Mouse (Mus musculus): ENCODE measurements around the gene Fam184b.

The Fam184b gene

DNA sequence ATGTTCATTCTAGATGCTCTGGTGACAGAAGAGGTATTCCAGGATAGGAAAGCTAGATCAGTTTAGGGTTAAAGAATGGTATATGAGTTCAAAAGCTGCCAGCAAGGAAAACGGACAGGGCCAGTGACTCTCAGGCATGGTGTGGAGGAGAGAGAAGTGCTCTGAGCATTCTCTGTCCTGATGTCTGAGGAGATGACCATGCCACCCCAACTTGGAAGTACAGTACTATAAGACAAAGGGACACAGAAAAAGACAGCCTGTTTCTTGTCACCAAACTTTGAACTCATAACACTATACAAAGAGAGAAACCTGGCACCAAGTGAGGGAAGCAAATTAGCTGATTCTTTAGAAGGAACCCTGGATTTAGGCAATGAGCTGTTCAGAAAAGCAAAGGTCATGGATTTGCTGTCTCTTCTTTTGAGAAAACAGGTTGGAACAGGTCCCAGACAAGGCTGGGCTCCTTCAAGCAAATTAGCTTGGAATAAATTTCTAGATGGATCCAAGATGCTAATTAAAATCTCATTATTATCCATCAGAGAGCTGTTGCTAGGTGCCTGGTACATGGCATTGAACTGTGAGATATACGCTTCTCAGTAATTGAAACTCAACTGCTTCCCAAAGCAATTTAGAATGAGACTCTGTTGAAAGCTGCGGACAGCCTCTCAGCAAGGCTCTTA is 43.9 kb downstream of the Fam184b start:
- DNase-seq (ENCODE audit: low spot score in 2 of 2) = peak; percentile 40 to 58

DNA sequence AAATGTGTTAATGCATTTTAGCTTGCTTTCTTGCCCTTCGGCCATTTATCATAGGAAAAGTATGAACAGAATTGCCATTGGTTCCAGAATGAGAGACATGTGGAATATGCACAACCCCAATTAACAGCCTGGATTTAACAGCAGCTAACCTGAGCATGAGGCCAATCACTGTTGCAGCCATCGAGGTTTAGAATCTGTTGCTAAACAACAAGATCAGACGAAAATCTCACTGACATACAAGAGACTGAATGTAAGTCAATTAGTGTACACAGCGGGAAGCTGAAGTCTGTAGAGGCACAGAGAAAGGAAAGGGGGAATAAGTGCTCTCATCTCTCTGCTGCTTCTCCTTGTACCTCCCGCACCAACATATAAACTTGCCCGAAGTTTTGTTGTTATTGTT is 46.1 kb downstream of the Fam184b start:
- DNase-seq (ENCODE audit: low spot score in 2 of 2) = no peak

DNA sequence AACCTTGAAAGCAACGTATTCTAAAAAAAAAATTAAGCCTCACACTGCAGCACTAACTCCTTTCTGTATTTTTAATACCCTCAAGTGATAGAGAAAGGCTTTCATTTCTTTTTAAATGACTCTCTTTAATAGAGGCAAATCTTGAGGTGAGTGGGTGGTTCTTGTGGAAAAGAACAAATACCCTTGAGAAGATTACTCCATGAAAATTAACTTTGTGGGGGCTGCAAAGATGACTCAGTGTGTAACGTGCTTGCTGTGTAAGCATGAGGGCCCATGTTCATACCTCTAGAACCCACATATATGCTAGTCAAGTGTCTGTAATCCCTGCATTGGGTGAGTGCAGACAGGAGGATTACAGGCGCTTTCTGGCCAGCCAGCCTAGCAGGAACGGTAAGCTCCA is 49.3 kb downstream of the Fam184b start:
- DNase-seq (ENCODE audit: low spot score in 2 of 2) = peak; percentile 22 to 79

DNA sequence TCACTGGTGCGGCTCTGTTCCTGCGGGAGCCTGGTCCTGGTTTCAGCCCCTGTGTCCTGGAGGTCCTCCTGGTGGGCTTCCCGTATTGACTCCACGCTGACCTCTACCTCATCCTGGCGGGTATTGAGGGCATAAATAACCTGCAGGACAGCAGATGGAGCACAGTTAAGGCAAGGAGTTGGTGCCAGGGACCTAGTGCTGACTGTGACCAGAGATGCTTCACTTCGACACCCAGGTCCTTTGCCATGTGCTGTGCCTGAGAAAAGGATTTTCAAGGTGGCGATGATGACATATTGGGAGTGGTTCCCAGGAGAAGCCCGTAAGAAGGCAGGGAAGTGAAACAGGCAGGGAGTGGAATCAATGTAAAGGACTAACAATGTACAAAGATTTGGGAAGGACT is 54.8 kb downstream of the Fam184b start:
- DNase-seq (ENCODE audit: low spot score in 2 of 2) = no peak

DNA sequence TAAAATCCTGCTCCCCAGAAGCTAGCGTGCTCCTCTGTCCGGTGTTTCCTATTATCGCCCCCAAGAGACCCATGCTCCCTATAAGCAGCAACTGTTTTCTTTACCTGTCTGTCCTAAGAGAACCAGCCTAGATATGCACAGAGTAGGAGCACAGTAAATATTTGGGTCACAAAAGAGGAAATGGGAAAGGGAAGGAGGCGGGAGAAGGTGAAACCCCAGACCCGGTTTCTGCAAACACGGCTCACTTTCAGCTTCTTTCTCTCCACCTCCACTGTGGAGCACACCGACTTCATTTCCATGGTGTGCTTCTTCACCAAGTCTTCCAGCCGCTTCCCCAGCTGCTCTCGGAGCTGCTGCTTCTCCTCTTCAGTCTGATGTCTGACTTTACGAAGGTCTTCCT is 59.1 kb downstream of the Fam184b start:
- DNase-seq (ENCODE audit: low spot score in 2 of 2) = no peak

DNA sequence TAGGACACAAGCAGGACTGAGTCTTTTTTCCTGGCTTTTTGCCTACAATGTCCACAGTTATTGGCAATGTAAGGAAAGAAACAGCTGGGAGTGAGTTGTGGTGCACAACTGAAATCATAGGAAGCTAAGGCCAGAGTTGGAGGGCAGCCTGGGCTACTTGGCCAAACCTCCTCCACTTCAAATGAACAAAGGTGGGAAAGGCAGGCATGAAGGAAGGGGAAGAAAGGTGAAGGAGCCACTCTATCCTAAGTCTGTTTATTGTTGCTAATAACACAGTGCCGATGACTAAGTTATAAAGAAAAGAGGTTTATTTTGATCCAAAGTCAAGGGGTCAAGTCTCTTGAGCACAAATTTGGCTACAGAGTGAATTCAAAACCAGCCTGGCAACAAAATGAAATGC is 62.0 kb downstream of the Fam184b start:
- no peak for DNase-seq (ENCODE audit: low spot score in 2 of 2)

DNA sequence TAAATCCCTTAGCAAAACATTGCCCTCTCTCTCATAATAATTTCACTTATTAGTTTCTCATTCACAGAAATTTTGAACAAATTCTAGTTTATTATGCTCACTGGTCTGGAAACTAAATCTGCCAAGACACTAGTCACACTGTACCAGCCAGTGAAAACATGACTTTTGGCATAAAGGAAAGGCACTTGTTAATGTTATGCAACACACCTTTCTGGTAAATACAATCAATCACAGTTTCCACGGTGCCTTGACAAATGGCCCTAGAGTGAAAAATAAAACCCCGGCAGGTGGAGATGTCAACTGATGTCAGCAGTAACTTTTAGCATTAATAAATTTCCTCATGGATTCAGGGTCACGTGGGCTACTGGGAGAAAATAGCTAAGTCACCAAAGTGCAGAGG is 62.7 kb downstream of the Fam184b start:
- DNase-seq (ENCODE audit: low spot score in 2 of 2) = no peak

DNA sequence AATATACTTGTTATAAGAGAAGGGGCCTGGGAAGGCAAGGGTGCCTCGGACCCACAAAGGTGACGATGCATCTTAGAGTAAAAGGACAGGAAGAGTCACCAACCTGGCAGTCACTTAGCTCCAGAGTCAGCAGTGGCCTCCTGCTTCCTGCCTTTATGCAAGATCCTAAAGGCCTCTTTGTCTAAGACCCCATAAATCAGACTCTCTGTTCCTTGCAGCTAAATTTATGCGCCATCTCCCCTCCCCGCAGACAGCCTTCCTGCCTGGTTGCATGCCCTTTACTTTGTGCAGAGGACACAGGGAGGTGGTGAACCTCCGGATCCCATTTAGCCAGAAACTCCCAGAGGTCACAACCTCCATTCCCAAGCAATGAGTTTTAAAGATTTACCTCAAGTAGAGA is 66.6 kb downstream of the Fam184b start:
- no peak for DNase-seq (ENCODE audit: low spot score in 2 of 2)

DNA sequence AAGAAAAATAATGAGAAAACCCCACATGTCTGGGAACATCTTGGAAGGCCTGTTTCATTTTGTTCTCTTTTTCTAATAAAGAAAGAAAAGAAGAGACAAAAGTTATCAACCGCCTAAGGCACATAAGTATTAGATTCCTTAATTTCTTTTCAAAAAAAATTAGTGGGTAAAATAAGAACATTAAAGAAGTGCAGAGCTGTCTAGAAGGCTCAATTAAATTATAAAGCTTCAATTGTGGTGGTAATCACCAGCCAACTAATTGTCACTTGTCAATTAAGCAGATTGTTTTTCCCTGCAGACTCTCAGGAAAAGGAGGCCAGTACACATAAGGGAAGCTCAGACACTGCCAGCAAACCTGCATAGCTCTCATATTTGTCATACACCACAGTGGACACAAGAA is 73.6 kb downstream of the Fam184b start:
- DNase-seq (ENCODE audit: low spot score in 2 of 2) = no peak

DNA sequence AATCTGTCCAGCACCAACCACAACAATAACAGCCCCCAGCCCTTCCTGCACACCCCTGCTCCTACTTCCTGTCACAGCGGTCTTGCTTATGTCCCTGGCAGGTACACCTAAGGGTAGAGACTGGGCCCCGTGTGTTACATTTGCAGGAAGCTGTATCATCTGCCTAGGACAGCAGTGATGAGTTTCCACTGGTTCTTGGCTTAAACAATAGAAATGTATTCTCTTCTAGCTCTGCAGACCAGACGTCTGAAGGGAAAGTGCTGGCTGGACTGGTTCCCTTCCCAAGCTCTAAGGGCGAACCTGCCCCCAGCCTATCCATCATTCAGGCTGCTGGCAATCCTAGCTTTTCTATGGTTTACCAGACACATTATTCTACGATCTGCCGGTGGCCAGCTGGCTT is 75.4 kb downstream of the Fam184b start:
- DNase-seq (ENCODE audit: low spot score in 2 of 2) = no peak

DNA sequence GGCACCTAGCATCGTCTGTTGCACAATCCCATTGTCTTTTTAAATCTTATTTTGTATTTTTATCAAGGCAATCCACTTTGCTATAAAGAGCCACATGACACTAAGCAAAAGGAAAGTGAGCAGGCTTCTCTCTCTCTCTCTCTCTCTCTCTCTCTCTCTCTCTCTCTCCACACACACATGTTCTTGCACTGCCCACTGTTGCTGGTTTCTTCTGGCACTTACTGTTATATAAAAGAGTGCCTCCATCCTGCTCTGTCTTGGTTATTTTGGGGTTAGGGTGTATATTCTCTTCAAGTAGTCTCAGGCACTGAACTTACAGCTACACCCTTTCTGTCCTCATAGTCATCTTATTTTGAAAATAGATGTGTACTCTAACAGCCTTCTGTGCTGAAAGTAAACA is 89.8 kb downstream of the Fam184b start:
- DNase-seq (ENCODE audit: low spot score in 2 of 2) = no peak

DNA sequence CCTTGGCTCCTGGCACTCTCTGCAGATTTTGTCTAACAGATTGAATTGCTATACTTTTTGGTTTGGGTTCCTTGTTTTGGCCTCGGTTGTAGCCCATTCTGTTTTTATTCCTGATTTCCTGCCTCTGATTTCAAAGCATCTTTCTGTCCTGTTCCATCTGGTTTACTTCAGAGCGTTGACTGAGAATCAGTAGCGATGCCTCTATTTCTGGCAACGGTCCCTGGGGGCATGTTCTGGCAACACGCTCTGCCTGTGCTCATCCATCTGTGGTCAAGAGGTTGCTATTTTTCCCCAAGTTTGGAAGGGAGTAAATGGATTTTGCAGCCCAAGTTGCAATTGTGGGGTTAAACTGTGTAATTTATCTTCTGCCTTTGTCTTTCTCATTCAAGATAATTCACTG is 96.0 kb downstream of the Fam184b start:
- DNase-seq (ENCODE audit: low spot score in 2 of 2) = no peak

DNA sequence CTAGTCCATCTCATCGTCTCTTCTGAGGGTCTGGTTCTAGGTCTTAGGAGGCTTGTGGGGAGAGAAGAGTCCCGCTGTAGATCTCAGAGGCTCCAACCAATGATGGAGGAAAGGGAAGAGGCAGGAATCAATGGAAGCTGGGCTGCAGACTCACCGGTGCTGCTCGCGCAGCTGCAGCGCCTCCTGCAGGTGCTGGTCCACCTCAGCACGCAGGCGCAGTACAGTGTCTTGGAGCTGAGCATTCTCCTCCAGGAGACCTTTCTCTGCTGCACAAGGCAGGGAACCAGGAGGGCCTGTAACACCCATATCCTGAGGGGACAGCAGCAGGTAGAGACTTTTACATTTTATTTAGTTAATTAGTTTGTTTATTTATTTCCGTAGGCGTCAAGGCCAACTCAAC is 99.9 kb downstream of the Fam184b start:
- no peak for DNase-seq (ENCODE audit: low spot score in 2 of 2)

DNA sequence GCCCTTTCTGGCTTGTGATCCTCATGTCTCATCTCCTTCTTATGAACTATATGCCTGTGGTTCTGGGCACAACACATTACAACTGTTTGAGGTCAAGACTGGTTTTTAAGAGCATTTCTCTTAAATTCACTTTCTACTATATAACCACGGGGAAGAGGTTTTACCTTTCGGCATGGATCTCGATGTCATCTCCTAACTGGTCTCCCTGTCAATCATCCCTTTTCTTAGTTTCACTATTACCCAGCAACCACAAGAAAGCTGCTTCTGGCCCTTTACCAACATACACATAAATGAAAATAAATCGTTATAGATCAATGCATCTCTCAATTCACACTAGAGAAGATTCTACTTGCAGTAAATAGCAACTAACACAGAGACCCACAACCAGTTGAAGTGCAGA is 104.2 kb downstream of the Fam184b start:
- no peak for DNase-seq (ENCODE audit: low spot score in 2 of 2)

DNA sequence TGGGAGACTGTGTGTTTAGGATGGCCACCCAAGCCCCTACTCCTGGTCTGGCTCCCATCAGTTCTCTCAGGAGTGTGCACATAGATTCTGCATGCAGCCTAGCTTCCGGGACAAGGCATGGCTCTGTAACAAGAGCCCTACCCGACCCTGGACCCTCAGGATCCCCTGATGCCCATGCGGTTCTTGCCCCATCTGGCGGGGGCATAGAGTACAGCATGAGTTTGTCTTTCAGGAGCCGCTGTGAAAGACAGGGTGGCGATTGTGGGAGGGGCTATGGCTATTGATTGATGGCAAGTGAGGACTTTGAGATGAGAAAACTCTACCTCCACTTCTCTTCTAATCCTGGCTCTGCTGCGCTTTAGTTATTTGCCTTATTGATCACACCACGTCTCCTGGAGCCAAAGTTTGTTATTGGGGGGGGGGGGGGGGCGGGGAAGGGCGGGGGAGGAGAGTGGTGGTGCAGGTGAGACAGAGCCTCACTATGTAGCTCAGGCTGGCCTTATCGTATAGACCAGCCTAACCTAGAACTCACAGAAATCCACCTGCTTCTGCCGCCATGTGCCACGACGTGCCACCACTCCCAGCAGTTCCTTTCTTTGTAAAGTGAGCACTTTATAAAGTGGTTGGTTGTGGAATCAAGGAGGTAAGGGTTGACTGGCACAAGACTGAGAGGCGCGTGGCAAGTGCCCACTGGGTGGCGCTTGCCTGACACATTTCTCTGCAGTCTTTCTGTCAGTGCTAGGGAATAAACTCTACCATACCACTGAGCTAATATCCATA is 104.9 kb downstream of the Fam184b start:
- peak; percentile 27 to 78 for DNase-seq (ENCODE audit: low spot score in 2 of 2)

DNA sequence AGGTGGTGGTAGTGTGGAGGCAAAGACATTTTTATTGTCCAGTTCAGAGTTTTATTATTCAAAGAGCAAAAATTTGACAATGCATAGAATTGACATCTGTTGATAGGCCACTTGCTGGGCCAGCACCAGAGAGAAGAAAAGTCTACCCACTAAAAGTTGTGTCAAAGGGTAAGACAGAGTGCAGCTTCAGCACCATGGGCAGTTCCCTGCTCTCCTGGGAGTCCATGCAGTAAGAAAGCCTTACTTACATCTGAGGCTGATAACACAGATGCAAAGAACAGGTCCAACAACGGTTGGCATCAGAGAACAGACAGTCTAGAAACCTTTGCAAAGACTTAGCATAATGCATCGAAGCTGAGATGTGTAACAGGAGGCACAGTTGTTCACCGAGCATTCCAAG is 109.7 kb downstream of the Fam184b start:
- no peak for DNase-seq (ENCODE audit: low spot score in 2 of 2)

DNA sequence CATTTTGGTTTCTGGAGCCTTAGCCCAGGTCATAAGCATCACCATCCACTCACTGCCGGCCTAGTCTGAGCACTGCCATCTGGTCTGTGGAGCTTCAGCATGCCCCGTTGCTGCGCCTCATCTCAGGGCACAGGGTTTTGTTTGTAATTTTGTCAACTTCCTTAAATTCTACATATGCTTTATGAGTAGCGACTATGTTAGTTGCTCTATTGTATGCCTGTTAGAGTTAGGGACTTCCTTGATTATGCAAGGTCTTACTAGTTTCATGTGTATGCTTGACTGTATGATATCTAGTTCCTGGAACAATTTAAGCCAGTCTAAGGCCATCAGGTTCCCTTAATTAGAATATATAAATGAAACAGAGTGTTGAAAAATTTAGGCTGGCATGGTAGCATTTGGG is 113.1 kb downstream of the Fam184b start:
- no peak for DNase-seq (ENCODE audit: low spot score in 2 of 2)

DNA sequence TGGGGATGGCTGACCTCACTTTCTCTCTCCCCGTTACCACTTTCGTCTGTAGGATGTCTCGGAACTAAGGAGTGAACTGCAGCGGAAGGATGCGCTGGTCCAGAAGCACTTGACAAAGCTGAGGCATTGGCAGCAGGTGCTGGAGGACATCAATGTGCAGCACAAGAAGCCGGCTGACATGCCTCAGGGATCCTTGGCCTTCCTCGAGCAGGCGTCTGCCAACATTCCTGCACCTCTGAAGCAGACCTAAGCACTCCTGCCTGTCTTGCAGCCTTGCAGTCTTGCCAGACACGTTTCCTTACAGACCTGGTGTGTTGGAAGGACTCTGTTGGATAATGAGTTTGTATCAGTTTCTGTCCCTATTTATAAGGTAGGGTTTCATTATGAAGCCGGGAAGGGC is 114.3 kb downstream of the Fam184b start:
- no peak for DNase-seq (ENCODE audit: low spot score in 2 of 2)

DNA sequence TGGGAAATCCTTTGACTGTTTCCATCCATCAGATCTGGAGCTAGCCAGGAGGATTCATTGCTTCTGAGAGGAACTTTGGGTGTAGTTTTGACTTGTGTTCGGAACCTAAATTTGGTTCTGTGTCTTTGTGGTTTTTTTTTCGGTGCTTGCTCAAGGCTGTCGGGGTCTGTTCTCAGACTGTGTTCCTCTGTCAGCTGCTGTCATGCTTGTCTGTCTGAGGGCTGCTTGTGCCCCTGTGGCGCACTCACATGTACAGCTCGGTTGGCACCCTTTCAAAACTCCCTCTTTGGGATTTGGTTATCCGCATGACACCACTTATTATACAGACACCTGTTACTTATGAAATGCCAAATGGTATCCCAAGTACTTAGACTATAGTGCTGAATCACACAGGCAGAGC is 117.8 kb downstream of the Fam184b start:
- DNase-seq (ENCODE audit: low spot score in 2 of 2) = no peak

DNA sequence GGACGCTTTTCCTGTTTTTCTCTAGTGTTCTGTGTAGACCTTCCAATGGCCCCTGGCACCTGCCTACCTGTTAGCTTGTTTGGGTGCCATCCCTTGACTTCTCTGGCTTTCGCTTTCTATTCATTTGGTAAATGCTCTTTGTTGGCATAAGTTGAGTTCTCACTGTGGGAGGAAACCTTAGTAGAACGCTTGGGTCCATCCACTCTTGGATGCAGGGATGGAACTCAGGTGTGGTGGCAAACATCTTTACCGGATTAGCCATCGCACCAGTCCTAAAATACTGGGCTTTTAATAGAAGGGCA is 118.7 kb downstream of the Fam184b start:
- no peak for DNase-seq (ENCODE audit: low spot score in 2 of 2)

DNA sequence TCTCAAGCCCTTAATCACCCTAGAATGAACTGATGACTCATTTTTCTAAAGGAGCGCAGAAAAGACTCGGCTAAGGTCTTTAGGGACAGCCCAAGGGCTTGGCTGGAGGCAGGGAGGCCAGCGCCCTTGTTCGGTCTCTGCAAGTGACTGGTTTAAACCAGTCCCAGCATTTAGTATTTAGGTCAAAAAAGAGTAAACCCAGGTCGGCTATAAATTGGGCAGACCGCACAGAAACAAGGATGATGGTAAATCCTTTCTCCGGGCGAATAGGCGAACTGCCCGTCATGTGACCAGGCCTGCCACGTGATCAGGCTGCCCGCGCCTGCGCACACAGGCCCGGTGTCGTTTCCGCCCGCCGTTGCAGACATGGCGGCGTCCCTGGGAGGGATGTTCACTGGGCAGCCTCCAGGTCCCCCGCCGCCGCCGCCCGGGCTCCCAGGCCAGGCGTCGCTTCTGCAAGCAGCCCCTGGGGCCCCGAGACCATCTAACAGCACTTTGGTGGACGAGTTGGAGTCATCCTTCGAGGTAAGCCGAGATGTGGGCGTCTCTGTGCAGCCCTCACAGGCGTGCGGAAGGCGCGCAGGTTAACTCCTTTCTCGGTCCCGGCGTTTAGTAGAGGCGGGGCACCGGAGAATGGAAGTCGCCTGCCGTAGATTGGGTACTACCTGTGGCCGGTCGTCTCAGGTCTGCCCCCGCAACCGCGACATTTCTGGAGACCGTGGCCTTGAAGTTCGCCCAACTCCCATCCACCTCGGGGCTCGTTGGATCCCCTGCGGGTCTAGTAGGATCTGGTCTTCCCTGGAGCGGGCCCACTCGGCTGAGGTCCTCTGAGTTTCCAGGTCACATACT is 119.2 kb downstream of the Fam184b start, which contains the start of gene Med28:
Gene Med28, plus strand, starts transcription at position 270 of the 849 bp plus-strand sequence.
- peak; percentile 80 to 94 for DNase-seq (ENCODE audit: low spot score in 2 of 2)

DNA sequence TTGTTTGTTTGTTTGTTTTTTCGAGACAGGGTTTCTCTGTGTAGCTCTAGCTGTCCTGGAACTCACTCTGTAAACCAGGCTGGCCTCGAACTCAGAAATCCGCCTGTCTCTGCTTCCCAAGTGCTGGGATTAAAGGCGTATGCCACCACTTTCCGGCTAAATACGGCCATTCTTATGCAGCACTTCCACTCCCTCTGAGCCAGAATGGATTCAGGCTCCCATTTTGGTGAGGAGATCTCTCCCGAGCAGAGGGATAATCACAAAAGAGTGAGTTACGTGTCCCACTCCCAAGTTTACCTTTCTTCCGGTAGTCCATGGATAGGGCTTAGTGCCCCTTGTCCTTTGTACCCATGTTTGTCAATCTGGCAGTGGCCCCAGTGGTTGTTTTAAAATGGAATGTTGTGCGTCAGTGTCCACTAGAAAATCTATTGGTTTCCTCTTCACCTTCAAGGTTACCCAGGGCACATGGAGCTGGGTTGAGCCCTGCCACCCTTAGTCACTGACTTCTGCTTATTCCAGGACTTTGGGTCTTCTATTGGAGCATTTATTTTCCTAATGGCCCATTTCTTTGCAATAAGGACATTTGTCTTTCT is 124.2 kb downstream of the Fam184b start:
- DNase-seq (ENCODE audit: low spot score in 2 of 2) = no peak
